Mouse (Mus musculus): Measurements from ENCODE around the gene Sox6. TPM values are rescaled to one million over a fixed set of nuclear protein-coding genes. Genes with fewer than 3 reads are reported as not detected.

Sox6 gene
- total and polyA plus RNA-seq, 2 experiments from 2014 or later = 33.7 to 39.8 TPM

GRCm38 (mm10) chr7:115531217-115531616 is 507.4 kb downstream of the Sox6 start:
- Histone ChIP-seq H3K4me3 (ENCODE audit: low read length) (no peak overlapping the region), H3K27me3 (ENCODE audit: insufficient read depth, low read length) (no peaks in the 10 kb centered on the region), H3K9ac (replicated peaks; ENCODE audit: low read length) (no peak overlapping the region), H3K27ac (no peak overlapping the region), H3K36me3 (ENCODE audit: insufficient read depth, low read length) (no peaks in the 10 kb centered on the region), H3K9me3 (ENCODE audit: low read length) (no peaks in the 10 kb centered on the region), H3K4me2 (ENCODE audit: low read depth, low read length) (no peak overlapping the region), H3K4me1 (ENCODE audit: insufficient read depth, low read length) (no peaks in the 10 kb centered on the region)
- DNase-seq (ENCODE audit: low spot score) (no peak), ATAC-seq (no peak)
- 55% methylated on average over 2 of the region's 2 CpGs for WGBS
- TF ChIP-seq CTCF (IDR thresholded peaks at IDR 0.05; ENCODE audit: low read depth) = no peak

GRCm38 (mm10) chr7:115517701-115518100 is 520.9 kb downstream of the Sox6 start:
- H3K4me3 ChIP-seq (ENCODE audit: low read length) = no peak overlapping the region
- H3K27ac ChIP-seq = no peak overlapping the region
- ATAC-seq (no peak), DNase-seq (ENCODE audit: low spot score) (no peak)
- H3K36me3 ChIP-seq (ENCODE audit: insufficient read depth, low read length) = no peaks in the 10 kb centered on the region
- no peaks in the 10 kb centered on the region for H3K9me3 ChIP-seq (ENCODE audit: low read length)
- 97% methylated on average over 1 of the region's 1 CpGs for WGBS
- H3K4me2 ChIP-seq (ENCODE audit: low read depth, low read length) = no peak overlapping the region
- TF ChIP-seq CTCF (IDR thresholded peaks at IDR 0.05; ENCODE audit: low read depth) = no peak
- H3K9ac ChIP-seq (replicated peaks; ENCODE audit: low read length) = no peak overlapping the region
- H3K4me1 ChIP-seq (ENCODE audit: insufficient read depth, low read length) = peaks cover 12% of the 10 kb centered on the region
- H3K27me3 ChIP-seq (ENCODE audit: insufficient read depth, low read length) = no peaks in the 10 kb centered on the region

- 24% methylated on average over 8 of the region's 8 CpGs for WGBS
- Histone ChIP-seq H3K4me3 (ENCODE audit: low read length) (no peak overlapping the region), H3K9ac (replicated peaks; ENCODE audit: low read length) (no peak overlapping the region), H3K4me2 (ENCODE audit: low read depth, low read length) (peak overlapping the region; percentile 33), H3K36me3 (ENCODE audit: insufficient read depth, low read length) (no peaks in the 10 kb centered on the region), H3K4me1 (ENCODE audit: insufficient read depth, low read length) (peaks cover 19% of the 10 kb centered on the region), H3K27ac (no peak overlapping the region), H3K9me3 (ENCODE audit: low read length) (no peaks in the 10 kb centered on the region), H3K27me3 (ENCODE audit: insufficient read depth, low read length) (no peaks in the 10 kb centered on the region)
- no peak for TF ChIP-seq CTCF (IDR thresholded peaks at IDR 0.05; ENCODE audit: low read depth)
- DNase-seq (ENCODE audit: low spot score) = peak; percentile 43
- peak; percentile 49; the same call in 1 of the 2 replicates for ATAC-seq
Observed at GRCm38 (mm10) chr7:115513681-115514080, 524.9 kb downstream of the Sox6 start.

GRCm38 (mm10) chr7:115511777-115512176 is 526.8 kb downstream of the Sox6 start:
- WGBS = 43% methylated on average over 10 of the region's 10 CpGs
- H3K27ac ChIP-seq = peak overlapping the region; percentile 15; the same call in 1 of the 2 replicates
- no peak overlapping the region for H3K4me2 ChIP-seq (ENCODE audit: low read depth, low read length)
- TF ChIP-seq CTCF (IDR thresholded peaks at IDR 0.05; ENCODE audit: low read depth) = no peak
- DNase-seq (ENCODE audit: low spot score) = peak; percentile 42
- H3K36me3 ChIP-seq (ENCODE audit: insufficient read depth, low read length) = no peaks in the 10 kb centered on the region
- no peak for ATAC-seq
- no peaks in the 10 kb centered on the region for H3K9me3 ChIP-seq (ENCODE audit: low read length)
- H3K4me1 ChIP-seq (ENCODE audit: insufficient read depth, low read length) = peaks cover 19% of the 10 kb centered on the region
- no peak overlapping the region for H3K9ac ChIP-seq (replicated peaks; ENCODE audit: low read length)
- no peaks in the 10 kb centered on the region for H3K27me3 ChIP-seq (ENCODE audit: insufficient read depth, low read length)
- no peak overlapping the region for H3K4me3 ChIP-seq (ENCODE audit: low read length)

GRCm38 (mm10) chr7:115511091-115511490 is 527.5 kb downstream of the Sox6 start:
- ATAC-seq = no peak
- no peak overlapping the region for H3K9ac ChIP-seq (replicated peaks; ENCODE audit: low read length)
- no peaks in the 10 kb centered on the region for H3K36me3 ChIP-seq (ENCODE audit: insufficient read depth, low read length)
- H3K9me3 ChIP-seq (ENCODE audit: low read length) = no peaks in the 10 kb centered on the region
- DNase-seq (ENCODE audit: low spot score) = peak; percentile 24
- WGBS = 56% methylated on average over 5 of the region's 5 CpGs
- TF ChIP-seq CTCF (IDR thresholded peaks at IDR 0.05; ENCODE audit: low read depth) = no peak
- H3K27me3 ChIP-seq (ENCODE audit: insufficient read depth, low read length) = no peaks in the 10 kb centered on the region
- peaks cover 19% of the 10 kb centered on the region for H3K4me1 ChIP-seq (ENCODE audit: insufficient read depth, low read length)
- no peak overlapping the region; the same call in 1 of the 2 replicates for H3K4me2 ChIP-seq (ENCODE audit: low read depth, low read length)
- peak overlapping the region; percentile 15; the same call in 1 of the 2 replicates for H3K27ac ChIP-seq
- no peak overlapping the region for H3K4me3 ChIP-seq (ENCODE audit: low read length)

- no peak overlapping the region for H3K4me2 ChIP-seq (ENCODE audit: low read depth, low read length)
- H3K27ac ChIP-seq = no peak overlapping the region
- no peaks in the 10 kb centered on the region for H3K36me3 ChIP-seq (ENCODE audit: insufficient read depth, low read length)
- ATAC-seq (no peak), DNase-seq (ENCODE audit: low spot score) (no peak)
- H3K9me3 ChIP-seq (ENCODE audit: low read length) = no peaks in the 10 kb centered on the region
- WGBS = 66% methylated on average over 5 of the region's 5 CpGs
- no peak overlapping the region for H3K9ac ChIP-seq (replicated peaks; ENCODE audit: low read length)
- no peak overlapping the region for H3K4me3 ChIP-seq (ENCODE audit: low read length)
- no peaks in the 10 kb centered on the region for H3K27me3 ChIP-seq (ENCODE audit: insufficient read depth, low read length)
- peaks cover 19% of the 10 kb centered on the region for H3K4me1 ChIP-seq (ENCODE audit: insufficient read depth, low read length)
- no peak for TF ChIP-seq CTCF (IDR thresholded peaks at IDR 0.05; ENCODE audit: low read depth)
Observed at GRCm38 (mm10) chr7:115510045-115510444, 528.6 kb downstream of the Sox6 start.

- no peak overlapping the region for H3K4me3 ChIP-seq (ENCODE audit: low read length)
- H3K9ac ChIP-seq (replicated peaks; ENCODE audit: low read length) = no peak overlapping the region
- 81% methylated on average over 6 of the region's 6 CpGs for WGBS
- no peak for TF ChIP-seq CTCF (IDR thresholded peaks at IDR 0.05; ENCODE audit: low read depth)
- H3K9me3 ChIP-seq (ENCODE audit: low read length) = no peaks in the 10 kb centered on the region
- DNase-seq (ENCODE audit: low spot score) (no peak), ATAC-seq (no peak)
- H3K4me2 ChIP-seq (ENCODE audit: low read depth, low read length) = no peak overlapping the region
- H3K27ac ChIP-seq = no peak overlapping the region
- no peaks in the 10 kb centered on the region for H3K36me3 ChIP-seq (ENCODE audit: insufficient read depth, low read length)
- H3K4me1 ChIP-seq (ENCODE audit: insufficient read depth, low read length) = peaks cover 5% of the 10 kb centered on the region; the same call in 1 of the 2 replicates
- H3K27me3 ChIP-seq (ENCODE audit: insufficient read depth, low read length) = no peaks in the 10 kb centered on the region
Observed at GRCm38 (mm10) chr7:115506385-115506784, 532.2 kb downstream of the Sox6 start.
